Mouse (Mus musculus): ENCODE data around the gene Aspscr1. TPM values are rescaled to one million over a fixed set of nuclear protein-coding genes. Genes with fewer than 3 reads are reported as not detected.
"Not testable (repeated sequence)": the region's sequence is repeated elsewhere in the genome, so short reads cannot be mapped to it uniquely, and the experiment has no call there.

The Aspscr1 gene
- total RNA-seq, 4 experiments from 2014 or later = 32.2 to 39.8 (median 35.2) TPM

- DNase-seq (ENCODE audit: low spot score in 2 of 2) = no peak
Observed at GRCm38 (mm10) chr11:120641869-120642268, 30.9 kb upstream of the Aspscr1 start.

- DNase-seq (ENCODE audit: low spot score in 2 of 2) = no peak
Observed at GRCm38 (mm10) chr11:120642939-120643600, 29.7 kb upstream of the Aspscr1 start.

- DNase-seq (ENCODE audit: low spot score in 2 of 2) = peak; percentile 91
Observed at GRCm38 (mm10) chr11:120643601-120643987, 29.2 kb upstream of the Aspscr1 start, which contains the start of gene Pycr1. Gene Pycr1, minus strand, starts transcription at chr11:120643769.

- DNase-seq (ENCODE audit: low spot score in 2 of 2) = no peak
Observed at GRCm38 (mm10) chr11:120647047-120647830, 25.5 kb upstream of the Aspscr1 start.

- peak; percentile 50 to 65 for DNase-seq (ENCODE audit: low spot score in 2 of 2)
Observed at GRCm38 (mm10) chr11:120648001-120648476, 24.7 kb upstream of the Aspscr1 start, which contains the start of gene Myadml2. Gene Myadml2, minus strand, starts transcription at chr11:120648158.

GRCm38 (mm10) chr11:120651872-120652271, 20.9 kb upstream of the Aspscr1 start:
- no peak for DNase-seq (ENCODE audit: low spot score in 2 of 2)

GRCm38 (mm10) chr11:120654741-120655140, 18.0 kb upstream of the Aspscr1 start:
- no peak for DNase-seq (ENCODE audit: low spot score in 2 of 2)

- no peak for DNase-seq (ENCODE audit: low spot score in 2 of 2)
Observed at GRCm38 (mm10) chr11:120657301-120657700, 15.5 kb upstream of the Aspscr1 start.

- peak; percentile 65 to 67 for DNase-seq (ENCODE audit: low spot score in 2 of 2)
Observed at GRCm38 (mm10) chr11:120658876-120659410, 13.8 kb upstream of the Aspscr1 start.

GRCm38 (mm10) chr11:120659509-120660300, 13.1 kb upstream of the Aspscr1 start:
- no peak for DNase-seq (ENCODE audit: low spot score in 2 of 2)

- no peak for DNase-seq (ENCODE audit: low spot score in 2 of 2)
Observed at GRCm38 (mm10) chr11:120660301-120661075, 12.3 kb upstream of the Aspscr1 start.

GRCm38 (mm10) chr11:120661076-120661460, 11.7 kb upstream of the Aspscr1 start, which contains the start of gene Notum:
Gene Notum, minus strand, starts transcription at chr11:120661175.
- DNase-seq (ENCODE audit: low spot score in 2 of 2) = no peak

- no peak for DNase-seq (ENCODE audit: low spot score in 2 of 2)
Observed at GRCm38 (mm10) chr11:120662759-120663158, 10.0 kb upstream of the Aspscr1 start.

- no peak for DNase-seq (ENCODE audit: low spot score in 2 of 2)
Observed at GRCm38 (mm10) chr11:120663714-120664113, 9.1 kb upstream of the Aspscr1 start.

GRCm38 (mm10) chr11:120665406-120665805, 7.4 kb upstream of the Aspscr1 start:
- no peak for DNase-seq (ENCODE audit: low spot score in 2 of 2)

- no peak for DNase-seq (ENCODE audit: low spot score in 2 of 2)
Observed at GRCm38 (mm10) chr11:120666617-120667016, 6.2 kb upstream of the Aspscr1 start.

GRCm38 (mm10) chr11:120673594-120674122, 885 bp downstream of the Aspscr1 start:
- DNase-seq (ENCODE audit: low spot score in 2 of 2) = no peak

GRCm38 (mm10) chr11:120675875-120676274, 3.1 kb downstream of the Aspscr1 start:
- not testable (repeated sequence) for DNase-seq (ENCODE audit: low spot score in 2 of 2)

- DNase-seq (ENCODE audit: low spot score in 2 of 2) = no peak
Observed at GRCm38 (mm10) chr11:120676951-120677350, 4.2 kb downstream of the Aspscr1 start.

GRCm38 (mm10) chr11:120679909-120680308, 7.1 kb downstream of the Aspscr1 start:
- DNase-seq (ENCODE audit: low spot score in 2 of 2) = no peak
